Mouse (Mus musculus) forebrain, embryonic 16.5 days (tissue): ENCODE measurements around the gene Myh9. TPM values are rescaled to one million over a fixed set of nuclear protein-coding genes. Genes with fewer than 3 reads are reported as not detected.

ENCODE experiments used
- polyA plus RNA-seq: library from polyadenylated mRNA; unstranded; fragments of >200 nt; fragmentation: Nextera tagmentation; extraction: Ambion mirVana; gene quantifications from 2 replicates; pipeline ENCODE4 v1.2.1, GENCODE M21; 2015

Myh9 gene
- polyA plus RNA-seq, 1 experiment from 2014 or later, result 13.6 TPM

Other genes with a start within 250 kb of the Myh9 start
- not detected in 2 replicates for gene Apol10b, start 246.1 kb downstream of the Myh9 start, polyA plus RNA-seq
- gene Gm36245, start 242.9 kb downstream of the Myh9 start, polyA plus RNA-seq, result not detected in 2 replicates
- not detected in 2 replicates for gene Apol11b, start 198.9 kb downstream of the Myh9 start, polyA plus RNA-seq
- not detected in 2 replicates for gene Apol7e, start 143.3 kb downstream of the Myh9 start, polyA plus RNA-seq
- gene Apol9b, start 113.1 kb downstream of the Myh9 start, polyA plus RNA-seq, result not detected in 2 replicates
- gene Apol8, start 85.2 kb downstream of the Myh9 start, polyA plus RNA-seq, result 0.22 TPM in 1 of 2 replicates, not detected in the other
- gene Txn2, start 86.8 kb upstream of the Myh9 start, polyA plus RNA-seq, result 222 and 237 TPM in 2 replicates
- 16.8 and 17.3 TPM in 2 replicates for gene Foxred2, start 114.5 kb upstream of the Myh9 start, polyA plus RNA-seq
- 180 and 207 TPM in 2 replicates for gene Eif3d, start 128.6 kb upstream of the Myh9 start, polyA plus RNA-seq